Mouse (Mus musculus) thymus, postnatal 14 days (tissue): ENCODE data around the gene Dpep1.
"Not testable (repeated sequence)": the region's sequence is repeated elsewhere in the genome, so short reads cannot be mapped to it uniquely, and the experiment has no call there.

Experiments used
- DNase-seq: peaks from one replicate; pipeline ENCODE4 v3.0.0; 2021

Gene Dpep1

DNA sequence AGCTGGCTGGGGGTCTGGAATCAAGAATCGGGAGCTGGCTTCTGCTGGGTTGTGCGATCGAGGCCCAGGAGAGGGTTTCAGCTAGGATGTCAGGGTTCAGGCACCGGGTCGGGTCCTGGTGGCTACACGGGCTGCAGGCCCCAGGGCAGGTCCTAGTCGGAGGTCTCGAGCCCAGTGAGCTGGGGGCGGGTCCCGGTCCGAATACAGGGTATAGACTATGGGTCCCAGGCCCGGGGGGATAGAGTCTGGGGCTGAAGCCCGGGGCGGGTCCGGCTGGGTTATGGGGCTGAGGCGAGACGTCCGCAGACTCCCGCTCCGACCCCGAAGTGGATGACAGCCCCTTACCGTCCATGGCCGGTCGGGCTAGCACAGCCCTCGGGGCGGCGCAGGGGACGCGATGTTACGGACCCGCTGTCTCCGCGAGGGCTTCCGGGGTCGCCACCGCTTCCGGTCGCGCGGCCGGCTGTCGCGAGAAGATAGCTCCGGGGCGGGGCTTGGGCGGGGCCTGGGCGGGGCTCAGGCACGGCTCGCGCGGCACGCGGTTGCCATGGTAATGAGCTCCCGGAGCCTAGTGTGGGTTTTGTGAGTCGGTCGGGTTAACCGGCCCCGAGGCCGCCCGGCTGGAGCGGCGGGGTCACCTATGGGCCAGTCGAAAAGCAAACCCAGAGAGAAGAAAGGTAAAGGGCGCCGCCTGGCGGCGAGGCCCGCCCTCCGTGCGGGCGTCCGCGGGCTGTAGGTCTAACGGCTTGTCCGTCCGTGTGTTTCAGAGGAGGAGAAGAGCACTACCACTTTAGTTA, 26.5 kb downstream of the Dpep1 start, which contains the start of the genes Chmp1a and Spata33:
Chmp1a (minus strand) TSS at position 443 of the 797 bp plus-strand sequence.
Spata33 (plus strand) TSS at position 512 of the 797 bp plus-strand sequence.
- DNase-seq = peak; percentile 91

DNA sequence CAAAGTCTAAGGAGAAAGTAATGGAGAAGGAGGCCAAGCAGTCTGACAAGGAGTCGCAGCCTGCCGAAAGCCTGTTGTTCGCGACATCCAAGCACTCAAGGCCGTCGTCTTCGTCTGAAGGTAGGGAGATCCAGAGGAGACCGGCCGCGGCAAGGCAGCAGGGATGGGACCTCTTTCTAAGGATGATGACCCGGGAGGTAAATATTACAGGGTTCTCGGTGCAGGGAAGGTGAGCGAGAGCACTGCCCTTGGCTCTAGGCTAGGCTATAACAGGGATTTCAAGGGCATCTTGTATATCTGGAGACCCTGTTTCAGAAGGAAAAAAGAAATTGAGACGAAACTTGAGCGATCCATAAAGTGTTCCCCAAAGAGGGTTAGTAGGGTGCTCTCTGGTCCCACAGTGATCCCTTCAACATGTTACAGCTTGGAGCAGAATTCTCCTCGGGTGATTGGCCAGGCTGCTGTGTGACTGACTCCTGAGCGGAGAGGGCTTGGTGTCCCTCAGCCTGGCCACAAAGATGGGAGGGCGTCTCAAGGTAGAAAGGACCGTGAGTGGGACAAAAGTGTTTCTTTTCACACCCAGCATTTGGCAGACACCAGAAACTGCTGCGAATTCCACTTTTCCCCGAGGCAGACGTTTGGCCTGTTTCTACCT, 27.2 kb downstream of the Dpep1 start:
- DNase-seq = no peak

- no peak for DNase-seq
Measured at GRCm38 (mm10) chr8:123215430-123215829, 29.4 kb downstream of the Dpep1 start.

GRCm38 (mm10) chr8:123220917-123221316, 34.9 kb downstream of the Dpep1 start:
- no peak for DNase-seq

- DNase-seq = peak; percentile 91
Measured at GRCm38 (mm10) chr8:123224278-123225266, 38.5 kb downstream of the Dpep1 start, which contains the start of gene Cdk10. Gene Cdk10, plus strand, starts transcription at chr8:123224842.

- no peak for DNase-seq
Measured at GRCm38 (mm10) chr8:123228416-123228815, 42.4 kb downstream of the Dpep1 start.

- DNase-seq = not testable (repeated sequence)
Measured at GRCm38 (mm10) chr8:123230326-123230725, 44.3 kb downstream of the Dpep1 start.

DNA sequence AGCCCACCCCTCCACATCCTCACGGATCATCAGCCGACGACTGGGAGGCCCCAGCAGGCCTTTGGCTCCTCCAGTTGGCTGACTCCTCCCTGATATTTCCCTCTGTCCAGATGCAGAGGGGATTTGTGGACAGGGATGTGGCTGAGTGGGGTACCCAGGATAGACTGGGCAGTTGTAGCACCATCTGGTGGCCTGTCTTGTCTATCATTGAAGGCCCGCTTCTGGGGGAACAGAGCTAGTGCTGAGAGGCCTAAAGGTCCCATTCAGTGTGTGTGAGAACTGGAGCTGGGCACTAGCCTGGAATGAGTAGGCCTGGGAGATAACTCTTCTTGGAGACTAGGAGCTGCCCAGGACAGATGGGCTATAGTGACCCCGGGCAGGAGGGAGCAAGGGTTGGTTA, 45.7 kb downstream of the Dpep1 start:
- DNase-seq = no peak

DNA sequence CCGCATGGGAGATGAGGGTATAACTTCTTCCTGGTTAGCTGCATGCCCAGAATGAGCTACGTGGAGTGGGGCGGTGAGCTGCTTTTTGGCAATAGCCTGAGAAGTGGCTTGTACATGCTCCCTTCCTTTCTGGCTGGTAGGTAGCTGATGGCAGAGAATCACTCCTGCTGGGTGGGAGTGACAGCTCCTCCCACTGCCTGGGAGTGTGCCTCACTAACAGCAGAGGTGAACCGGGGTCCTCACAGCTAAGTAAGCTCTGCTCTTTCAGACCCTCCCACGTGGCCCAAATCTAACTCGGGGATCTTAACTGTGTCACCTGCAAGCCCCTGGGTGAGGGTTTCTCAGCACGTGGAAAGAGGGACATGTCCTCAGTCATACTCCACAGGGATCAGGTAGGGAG, 46.5 kb downstream of the Dpep1 start:
- DNase-seq = no peak

DNA sequence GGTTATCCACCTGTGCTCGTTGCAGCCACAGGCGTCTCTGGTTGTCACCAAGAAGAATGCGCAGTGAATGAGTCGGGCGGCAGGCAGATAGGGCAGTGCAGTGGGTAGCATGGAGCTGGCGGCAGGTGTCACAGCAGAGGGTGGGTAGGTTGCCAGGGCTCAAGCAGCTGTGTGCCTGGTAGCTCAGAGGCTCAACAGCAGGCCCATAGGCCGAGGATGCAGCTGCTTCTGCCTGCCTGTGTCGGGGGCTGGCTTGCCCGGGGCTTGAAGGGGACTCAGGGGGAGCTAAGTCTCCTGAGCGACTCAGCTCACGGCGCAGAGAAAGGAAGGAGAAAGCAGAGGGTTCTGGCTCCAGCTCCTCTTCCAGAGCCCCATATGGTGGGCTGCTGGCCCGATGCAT, 47.3 kb downstream of the Dpep1 start:
- DNase-seq = no peak

- no peak for DNase-seq
Measured at GRCm38 (mm10) chr8:123233760-123234159, 47.7 kb downstream of the Dpep1 start.

DNA sequence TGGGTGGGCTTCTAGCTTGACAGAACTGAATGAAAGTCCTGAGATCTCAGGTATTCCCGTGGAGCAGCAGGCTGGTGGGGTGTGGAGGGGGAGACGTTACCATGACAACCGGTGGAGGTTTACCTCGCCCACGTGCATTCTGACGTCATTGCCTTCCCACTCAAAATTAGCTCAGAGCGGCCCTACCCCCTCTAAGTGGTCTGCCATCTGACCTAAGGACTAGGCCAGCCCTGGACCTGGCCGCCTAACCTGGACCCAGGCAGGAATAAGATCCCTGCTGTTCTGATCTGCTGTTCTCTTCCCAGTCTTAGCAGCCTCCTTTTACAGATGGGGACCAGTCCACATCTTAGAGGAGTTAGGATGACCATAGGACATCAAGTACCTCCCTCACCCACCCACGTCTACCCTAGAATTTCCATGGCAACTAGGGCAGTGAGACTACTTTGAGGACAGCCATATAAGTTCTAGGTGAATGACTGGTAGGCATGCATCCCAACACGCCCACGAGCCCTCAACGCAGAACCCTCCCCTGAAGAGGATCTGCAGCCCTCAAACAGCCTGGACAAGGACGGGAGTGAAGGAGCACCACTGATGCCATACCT, 49.0 kb downstream of the Dpep1 start:
- DNase-seq = peak; percentile 29

DNA sequence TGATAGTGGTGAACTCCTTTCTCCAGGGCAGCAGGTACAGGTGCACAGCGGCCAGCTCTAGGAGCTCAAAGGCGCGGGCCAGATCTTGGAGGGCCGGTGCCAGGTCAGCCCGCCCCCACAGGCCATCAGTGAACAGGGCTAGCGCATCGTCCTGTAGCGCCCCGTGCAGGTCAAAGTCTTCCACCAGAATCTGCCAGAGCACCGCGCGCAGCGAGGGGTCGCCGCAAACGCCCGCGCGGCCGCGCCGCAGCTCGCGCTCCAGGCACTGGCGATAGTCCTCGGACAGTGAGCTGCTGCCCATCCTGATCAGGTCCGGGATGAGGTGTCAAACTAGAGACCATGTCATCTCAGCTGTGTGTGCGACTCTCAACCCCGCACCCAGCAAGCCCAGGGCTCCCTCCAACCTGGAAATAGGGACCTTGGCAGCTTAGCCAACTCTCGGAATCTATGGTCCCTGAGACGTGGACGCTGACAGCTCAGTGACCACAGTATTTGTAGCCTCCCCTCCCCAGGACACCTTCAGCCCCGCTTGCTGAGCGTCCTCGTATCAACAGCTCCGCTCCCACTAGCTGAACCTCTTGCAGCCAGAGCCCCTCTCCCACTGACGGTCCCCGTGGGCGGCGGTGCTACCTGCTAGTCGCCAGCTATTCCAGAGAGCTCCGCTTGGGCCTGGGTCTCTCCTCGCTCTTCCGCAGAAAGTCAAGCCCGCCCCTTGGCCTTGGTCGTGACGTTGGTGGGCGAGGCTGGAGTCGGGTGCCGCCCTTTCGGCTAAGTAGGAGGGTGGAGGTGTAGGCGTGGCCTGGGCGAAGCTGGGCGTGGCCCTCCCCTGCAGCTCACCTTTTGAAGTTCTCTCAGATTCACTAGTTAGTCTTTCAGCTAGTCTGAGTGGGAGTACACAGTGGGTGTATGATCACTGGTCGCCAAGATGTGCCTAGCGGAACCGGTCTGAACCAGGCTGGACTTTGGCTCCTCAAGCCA, 49.8 kb downstream of the Dpep1 start, which contains the start of gene Spata2l:
Spata2l (minus strand) TSS at position 714 of the 978 bp plus-strand sequence.
- DNase-seq = peak; percentile 98

- no peak for DNase-seq
Measured at GRCm38 (mm10) chr8:123239398-123239797, 53.4 kb downstream of the Dpep1 start.

DNA sequence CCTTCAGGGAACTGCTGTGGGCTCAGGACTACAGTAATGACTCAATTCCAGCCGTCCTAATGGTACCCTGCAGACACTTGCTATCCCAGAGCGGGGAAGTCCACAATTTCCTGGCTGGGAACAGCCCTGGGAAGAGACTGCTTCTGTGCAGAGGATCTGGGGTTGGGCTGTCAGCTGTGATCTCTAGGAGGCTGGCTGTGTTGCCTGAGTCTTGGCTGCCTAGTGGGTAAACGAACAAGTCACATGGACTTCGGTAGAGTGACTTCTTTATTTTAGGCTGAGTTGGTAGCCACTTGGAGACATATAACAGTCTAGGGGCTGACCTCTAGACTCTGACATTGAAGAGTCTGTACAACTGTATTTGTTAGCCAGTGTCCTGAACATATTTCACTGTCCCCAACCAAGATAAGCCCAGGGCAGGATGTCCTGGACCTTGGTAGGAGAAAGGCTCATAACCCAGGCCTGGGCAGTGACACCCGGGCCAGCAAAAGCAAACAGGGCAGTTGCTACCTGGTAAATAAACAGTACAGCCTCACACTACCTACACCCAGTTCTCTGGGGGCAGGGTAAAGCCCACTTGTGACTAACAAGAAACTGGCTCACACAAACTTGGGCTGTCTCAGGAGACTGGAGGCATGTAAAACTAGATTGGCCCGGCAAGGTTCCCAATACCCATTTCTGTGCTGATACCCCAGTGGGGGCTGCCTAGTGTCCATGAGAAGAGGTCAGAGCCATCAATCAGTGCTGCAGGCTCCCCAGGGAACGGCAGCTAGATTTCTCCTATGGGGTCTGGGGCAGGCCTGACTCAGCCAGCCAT, 56.3 kb downstream of the Dpep1 start:
- DNase-seq = no peak

DNA sequence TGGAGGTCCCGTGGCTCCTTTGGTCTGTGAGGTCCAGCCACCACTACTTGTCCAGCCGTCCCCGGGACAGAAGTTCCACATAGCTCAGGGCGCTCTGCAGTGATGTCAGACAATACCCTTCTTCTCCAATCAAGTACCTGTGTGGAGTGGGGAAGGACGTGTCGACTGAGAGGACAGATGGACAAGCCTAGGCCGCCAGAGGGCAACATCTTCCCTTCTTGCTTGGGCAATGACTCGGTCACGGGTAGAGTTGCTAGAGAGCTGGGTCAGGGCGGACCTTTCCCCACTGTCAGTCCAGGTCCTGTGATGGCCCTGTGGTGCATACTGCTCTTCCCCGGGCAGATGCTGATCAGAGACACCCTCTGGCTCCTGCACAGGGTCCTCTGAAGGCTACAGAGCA, 57.0 kb downstream of the Dpep1 start:
- DNase-seq = no peak

DNA sequence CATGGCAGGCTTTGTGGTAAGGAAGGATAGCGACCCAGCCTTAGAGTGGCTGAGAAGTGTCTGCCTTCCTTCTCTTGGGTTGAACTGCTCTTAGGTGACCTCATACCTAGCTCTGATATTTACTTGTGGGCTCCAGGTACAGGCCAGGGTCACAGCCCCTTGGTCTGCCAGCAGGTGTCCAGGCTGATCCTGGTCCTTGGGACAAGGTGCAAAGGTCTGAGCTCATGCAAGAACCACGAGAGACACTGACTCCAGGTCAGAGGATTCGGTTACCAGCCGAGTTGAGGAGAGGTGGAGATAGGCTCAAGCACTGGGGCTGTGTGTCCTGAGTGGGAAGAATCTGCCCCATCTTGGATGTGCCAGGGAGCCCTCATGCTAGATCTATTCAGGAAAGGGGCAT, 58.3 kb downstream of the Dpep1 start:
- no peak for DNase-seq

- no peak for DNase-seq
Measured at GRCm38 (mm10) chr8:123245543-123245942, 59.5 kb downstream of the Dpep1 start.

- no peak for DNase-seq
Measured at GRCm38 (mm10) chr8:123247748-123248147, 61.7 kb downstream of the Dpep1 start.

GRCm38 (mm10) chr8:123248596-123248995, 62.6 kb downstream of the Dpep1 start:
- no peak for DNase-seq
